Mouse (Mus musculus): ENCODE results near the gene Hagh.

GRCm38 (mm10) chr17:24850065-24850772, 10.3 kb downstream of the Hagh start, which contains the start of gene Fahd1:
- TF ChIP-seq GATA2 (IDR thresholded peaks at IDR 0.05; ENCODE audit: borderline replicate concordance, low read depth, low read length) (no peak), CTCF (IDR thresholded peaks at IDR 0.05; ENCODE audit: low read depth, low read length) (no peak), GATA1 (IDR thresholded peaks at IDR 0.05; ENCODE audit: borderline replicate concordance, low read length) (no peak), POLR2AphosphoS5 (IDR thresholded peaks at IDR 0.05; ENCODE audit: insufficient replicate concordance, low read depth, low read length) (no peak), TAL1 (conservative IDR thresholded peaks at IDR 0.05; ENCODE audit: low read depth, low read length) (no peak)

Measured in G1E (cell line).